Mouse (Mus musculus): ENCODE measurements at regions not wholly inside any gene's neighbourhood (a gene's known extent, or its start where the extent isn't known, plus 50 kb on each side); places are given as distances from the start of the nearest gene placed in this dataset.

- peak; percentile 91 for DNase-seq (ENCODE audit: low read depth)
- no peak for TF ChIP-seq CTCF (IDR thresholded peaks at IDR 0.05; ENCODE audit: borderline replicate concordance, extremely low read depth, insufficient read depth, insufficient read length)
- TF ChIP-seq POLR2A (IDR thresholded peaks at IDR 0.05; ENCODE audit: borderline replicate concordance, extremely low read depth, insufficient read depth, insufficient read length, poor library complexity, severe bottlenecking), result no peak
Observed at GRCm38 (mm10) chr13:99593846-99594813, 77.8 kb upstream of the Map1b start.

GRCm38 (mm10) chr13:99593243-99593635 lies 76.9 kb upstream of the Map1b start:
- DNase-seq (ENCODE audit: low read depth), result no peak
- no peak for TF ChIP-seq POLR2A (IDR thresholded peaks at IDR 0.05; ENCODE audit: borderline replicate concordance, extremely low read depth, insufficient read depth, insufficient read length, poor library complexity, severe bottlenecking)
- TF ChIP-seq CTCF (IDR thresholded peaks at IDR 0.05; ENCODE audit: borderline replicate concordance, extremely low read depth, insufficient read depth, insufficient read length), result no peak

- peak; percentile 28 for DNase-seq (ENCODE audit: low read depth)
- TF ChIP-seq POLR2A (IDR thresholded peaks at IDR 0.05; ENCODE audit: borderline replicate concordance, extremely low read depth, insufficient read depth, insufficient read length, poor library complexity, severe bottlenecking) (no peak), CTCF (IDR thresholded peaks at IDR 0.05; ENCODE audit: borderline replicate concordance, extremely low read depth, insufficient read depth, insufficient read length) (no peak)
Observed at GRCm38 (mm10) chr13:99592596-99593242, 76.4 kb upstream of the Map1b start.

- no peak for DNase-seq (ENCODE audit: low read depth)
- TF ChIP-seq CTCF (IDR thresholded peaks at IDR 0.05; ENCODE audit: borderline replicate concordance, extremely low read depth, insufficient read depth, insufficient read length) (no peak), POLR2A (IDR thresholded peaks at IDR 0.05; ENCODE audit: borderline replicate concordance, extremely low read depth, insufficient read depth, insufficient read length, poor library complexity, severe bottlenecking) (no peak)
Observed at GRCm38 (mm10) chr13:99588646-99589045, 72.3 kb upstream of the Map1b start.

GRCm38 (mm10) chr13:99583841-99584240 lies 67.5 kb upstream of the Map1b start:
- DNase-seq (ENCODE audit: low read depth), result peak; percentile 40
- TF ChIP-seq CTCF (IDR thresholded peaks at IDR 0.05; ENCODE audit: borderline replicate concordance, extremely low read depth, insufficient read depth, insufficient read length) (no peak), POLR2A (IDR thresholded peaks at IDR 0.05; ENCODE audit: borderline replicate concordance, extremely low read depth, insufficient read depth, insufficient read length, poor library complexity, severe bottlenecking) (no peak)

- no peak for TF ChIP-seq POLR2A (IDR thresholded peaks at IDR 0.05; ENCODE audit: borderline replicate concordance, extremely low read depth, insufficient read depth, insufficient read length, poor library complexity, severe bottlenecking)
- TF ChIP-seq CTCF (IDR thresholded peaks at IDR 0.05; ENCODE audit: borderline replicate concordance, extremely low read depth, insufficient read depth, insufficient read length), result no peak
- DNase-seq (ENCODE audit: low read depth), result no peak
Observed at GRCm38 (mm10) chr13:99580296-99580695, 64.0 kb upstream of the Map1b start.

GRCm38 (mm10) chr13:99579596-99580175 lies 63.3 kb upstream of the Map1b start:
- TF ChIP-seq CTCF (IDR thresholded peaks at IDR 0.05; ENCODE audit: borderline replicate concordance, extremely low read depth, insufficient read depth, insufficient read length), result no peak
- TF ChIP-seq POLR2A (IDR thresholded peaks at IDR 0.05; ENCODE audit: borderline replicate concordance, extremely low read depth, insufficient read depth, insufficient read length, poor library complexity, severe bottlenecking), result no peak
- DNase-seq (ENCODE audit: low read depth), result peak; percentile 44

- TF ChIP-seq CTCF (IDR thresholded peaks at IDR 0.05; ENCODE audit: borderline replicate concordance, extremely low read depth, insufficient read depth, insufficient read length) (no peak), POLR2A (IDR thresholded peaks at IDR 0.05; ENCODE audit: borderline replicate concordance, extremely low read depth, insufficient read depth, insufficient read length, poor library complexity, severe bottlenecking) (no peak)
- DNase-seq (ENCODE audit: low read depth), result peak; percentile 78
Observed at GRCm38 (mm10) chr13:99577686-99578085, 61.3 kb upstream of the Map1b start.

GRCm38 (mm10) chr13:99573021-99573420 lies 56.7 kb upstream of the Map1b start:
- no peak for DNase-seq (ENCODE audit: low read depth)
- TF ChIP-seq POLR2A (IDR thresholded peaks at IDR 0.05; ENCODE audit: borderline replicate concordance, extremely low read depth, insufficient read depth, insufficient read length, poor library complexity, severe bottlenecking), result no peak
- TF ChIP-seq CTCF (IDR thresholded peaks at IDR 0.05; ENCODE audit: borderline replicate concordance, extremely low read depth, insufficient read depth, insufficient read length), result no peak

GRCm38 (mm10) chr13:99572381-99572780 lies 56.0 kb upstream of the Map1b start:
- no peak for DNase-seq (ENCODE audit: low read depth)
- TF ChIP-seq CTCF (IDR thresholded peaks at IDR 0.05; ENCODE audit: borderline replicate concordance, extremely low read depth, insufficient read depth, insufficient read length) (no peak), POLR2A (IDR thresholded peaks at IDR 0.05; ENCODE audit: borderline replicate concordance, extremely low read depth, insufficient read depth, insufficient read length, poor library complexity, severe bottlenecking) (no peak)

Data from brain, embryonic 14.5 days (tissue).